In the genomic region with DNA sequence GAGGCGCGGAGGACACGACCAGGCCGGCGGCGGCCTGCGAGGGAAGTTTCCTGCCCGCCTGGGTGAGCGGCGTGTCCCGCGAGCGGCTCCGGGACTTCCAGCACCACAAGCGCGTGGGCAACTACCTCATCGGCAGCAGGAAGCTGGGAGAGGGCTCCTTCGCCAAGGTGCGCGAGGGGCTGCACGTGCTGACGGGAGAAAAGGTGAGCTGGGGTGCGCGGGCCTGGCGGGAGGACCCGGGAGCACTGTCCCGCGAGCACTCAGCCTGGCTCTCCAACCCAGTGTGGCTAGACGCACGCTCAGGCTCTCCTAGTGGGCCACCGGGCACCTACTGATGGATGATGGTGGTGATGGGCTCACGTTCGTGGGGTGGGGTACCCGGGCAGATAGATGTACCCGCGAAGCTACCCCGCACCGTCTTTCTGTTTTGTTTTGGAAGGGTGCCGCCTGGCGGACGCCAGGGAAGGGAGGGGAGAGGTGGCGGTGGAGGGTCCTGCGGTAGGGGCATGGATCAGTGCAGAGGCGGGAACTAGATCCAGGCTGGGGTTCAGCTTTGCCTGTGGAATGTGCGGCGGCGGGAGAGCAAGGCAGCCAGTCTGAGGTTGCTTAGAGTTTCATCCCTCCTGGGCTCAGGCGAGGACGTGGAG, we compare ENCODE assay signal across 9 mouse cellular contexts. TPM values are rescaled to one million over a fixed set of nuclear protein-coding genes. Genes with fewer than 3 reads are reported as not detected.
A peak's percentile ranks its signal among the peaks of the same experiment; 100 is the strongest.
DNase-seq lines count a peak whose midpoint lies in the region; ATAC-seq lines count a peak whose summit lies in the region.
"Had no signal": no experiment of that assay in that cellular context is flagged by ENCODE, and none has a peak within 500 bp of the region (broad histone marks: within the 10 kb centered on the region; RNA-seq: fewer than 3 reads in every experiment).

No protein-coding gene starts in this region.

- peaks cover 10% of the 10 kb centered on the region for H3K36me3 ChIP-seq in heart, embryonic 11.5 days (ENCODE audit: control insufficient read depth, insufficient read depth, low read length)
- H3K36me3 ChIP-seq in kidney, embryonic 16.5 days (ENCODE audit: insufficient read depth, low read length), result peaks cover 18% of the 10 kb centered on the region
- peaks cover 11% of the 10 kb centered on the region; the same call in 1 of the 2 replicates for H3K36me3 ChIP-seq in lung, embryonic 15.5 days

- H3K9ac ChIP-seq in heart, embryonic 11.5 days (ENCODE audit: low read depth, low read length), result peak overlapping the region; percentile 95
- H3K9ac ChIP-seq in kidney, embryonic 16.5 days (replicated peaks; ENCODE audit: low read length), result peak overlapping the region; percentile 90
- peak overlapping the region; percentile 82 for H3K9ac ChIP-seq in lung, embryonic 15.5 days

- H3K4me1 ChIP-seq in heart, embryonic 11.5 days (ENCODE audit: control insufficient read depth, insufficient read depth, low read length), result peaks cover 32% of the 10 kb centered on the region
- H3K4me1 ChIP-seq in kidney, embryonic 16.5 days (ENCODE audit: insufficient read depth, low read length), result peaks cover 42% of the 10 kb centered on the region
- peaks cover 69% of the 10 kb centered on the region for H3K4me1 ChIP-seq in lung, embryonic 15.5 days

- H3K4me3 ChIP-seq in heart, embryonic 11.5 days (ENCODE audit: low read depth, low read length), result peak overlapping the region; percentile 91
- H3K4me3 ChIP-seq in kidney, embryonic 16.5 days (ENCODE audit: low read length), result peak overlapping the region; percentile 79
- H3K4me3 ChIP-seq in lung, embryonic 15.5 days, result peak overlapping the region; percentile 71

- peaks cover 2% of the 10 kb centered on the region; the same call in 1 of the 2 replicates for H3K27me3 ChIP-seq in heart, embryonic 11.5 days (ENCODE audit: control insufficient read depth, insufficient read depth, low read length)
- no peaks in the 10 kb centered on the region; the same call in 1 of the 2 replicates for H3K27me3 ChIP-seq in kidney, embryonic 16.5 days (ENCODE audit: insufficient read depth, low read length)
- peaks cover 7% of the 10 kb centered on the region; the same call in 1 of the 2 replicates for H3K27me3 ChIP-seq in lung, embryonic 15.5 days

- H3K9me3 ChIP-seq in heart, embryonic 11.5 days (replicated peaks; ENCODE audit: control insufficient read depth, low read length), result no peaks in the 10 kb centered on the region
- peaks cover 12% of the 10 kb centered on the region; the same call in 1 of the 2 replicates for H3K9me3 ChIP-seq in kidney, embryonic 16.5 days (ENCODE audit: low read length)
- H3K9me3 ChIP-seq in lung, embryonic 15.5 days, result 0 out of 2 replicates have a peak, but pooled peaks cover under 1% of the 10 kb centered on the region

- peak; percentile 69 to 76 for DNase-seq in layer of hippocampus, postnatal 10 days (ENCODE audit: low spot score in 2 of 2)
- no peak for DNase-seq in layer of hippocampus, adult 9-11 months
- DNase-seq in embryo, embryonic 10 days (ENCODE audit: low spot score), result peak; percentile 84
- peak; percentile 55 for DNase-seq in ovary, postnatal 36 days (ENCODE audit: low spot score)
- peak; percentile 80 for DNase-seq in yolk sac, embryonic 10.5 days (ENCODE audit: low spot score)

- peak; percentile 31; the same call in 1 of the 2 replicates for ATAC-seq in heart, embryonic 11.5 days (replicated peaks; ENCODE audit: insufficient number of reproducible peaks, low FRiP score, low TSS enrichment)
- peak; percentile 66 for ATAC-seq in kidney, embryonic 16.5 days (ENCODE audit: low FRiP score, low TSS enrichment)
- peak; percentile 47 for ATAC-seq in lung, embryonic 15.5 days (ENCODE audit: borderline replicate concordance, extremely low read depth, low FRiP score, low TSS enrichment)

- H3K27ac ChIP-seq in heart, embryonic 11.5 days (ENCODE audit: low read depth, low read length), result peak overlapping the region; percentile 96
- peak overlapping the region; percentile 94 for H3K27ac ChIP-seq in kidney, embryonic 16.5 days (ENCODE audit: low read length)
- peak overlapping the region; percentile 98 for H3K27ac ChIP-seq in lung, embryonic 15.5 days
- H3K27ac ChIP-seq: macrophage had no signal

- H3K4me2 ChIP-seq in heart, embryonic 11.5 days, result peak overlapping the region; percentile 90
- H3K4me2 ChIP-seq in kidney, embryonic 16.5 days (replicated peaks; ENCODE audit: low read depth, low read length), result peak overlapping the region; percentile 79
- peak overlapping the region; percentile 84 for H3K4me2 ChIP-seq in lung, embryonic 15.5 days

- WGBS in heart, embryonic 11.5 days (ENCODE audit: insufficient replicate concordance), result 1% methylated on average over 48 of the region's 49 CpGs
- WGBS in kidney, embryonic 16.5 days, result under 1% methylated on average over 49 of the region's 49 CpGs
- under 1% methylated on average over 49 of the region's 49 CpGs for WGBS in lung, embryonic 15.5 days

RNA-seq across cellular contexts. Expression of gene Hunk, which starts 0.8 kb away (rescaled TPM):
- total RNA-seq in layer of hippocampus, postnatal 10 days (2021), result 10 to 100 TPM; 28.9 to 32.6 TPM
- 14.9 and 16.4 TPM in 2 replicates for polyA plus RNA-seq in heart, embryonic 11.5 days (2014; fragmentation: Nextera tagmentation; extraction: Ambion mirVana)
- 11.3 and 12.7 TPM in 2 replicates for polyA plus RNA-seq in kidney, embryonic 16.5 days (2015; fragmentation: Nextera tagmentation; extraction: Ambion mirVana)
- 14.8 and 16.6 TPM in 2 replicates for polyA plus RNA-seq in lung, embryonic 15.5 days (2015; fragmentation: Nextera tagmentation; extraction: Ambion mirVana)
- polyA plus RNA-seq: macrophage had no signal
